Mouse (Mus musculus) pancreas, adult 10 weeks (tissue): Measurements from ENCODE around the gene Hpn. TPM values are rescaled to one million over a fixed set of nuclear protein-coding genes. Genes with fewer than 3 reads are reported as not detected.

ENCODE experiments used
- polyA plus RNA-seq: library from polyadenylated mRNA; stranded (reverse); fragments of 350-450 nt; fragmentation: Illumina TruSeq; extraction: RNeasy Lipid Tissue Mini Kit (QIAGEN cat#74804); gene quantifications from one replicate; pipeline ENCODE4 v1.2.3, GENCODE M21; 2015; ENCODE audit warnings: low read depth, low replicate concordance; ENCODE audit not compliant: insufficient read depth

The Hpn gene
- 44.6 TPM for polyA plus RNA-seq

GRCm38 (mm10) chr7:31115182-31115581, at the start of gene Hpn:
Hpn (minus strand) TSS chr7:31115290.

GRCm38 (mm10) chr7:31155296-31156033, 40.4 kb upstream of the Hpn start, which contains the start of gene Gramd1a:
Gramd1a (minus strand) TSS chr7:31155896.

GRCm38 (mm10) chr7:31126851-31127724, 12.0 kb upstream of the Hpn start, which contains the start of gene Scn1b:
Scn1b (minus strand) TSS chr7:31127003.

GRCm38 (mm10) chr7:31076492-31076891, 38.6 kb downstream of the Hpn start, which contains the start of gene Fxyd3:
Fxyd3 (minus strand) TSS chr7:31076704.

GRCm38 (mm10) chr7:31059108-31059507, 56.0 kb downstream of the Hpn start, which contains the start of gene Lgi4:
Lgi4 (plus strand) TSS chr7:31059342.

GRCm38 (mm10) chr7:31057071-31057470, 58.0 kb downstream of the Hpn start, which contains the start of gene Fxyd1:
Fxyd1 (minus strand) TSS chr7:31057199.

GRCm38 (mm10) chr7:31051321-31052021, 63.6 kb downstream of the Hpn start, which contains the start of gene Fxyd7:
Fxyd7 (minus strand) TSS chr7:31051467.

Other genes with a start within 250 kb of the Hpn start
- 0.94 TPM for gene Cd22, start 234.9 kb downstream of the Hpn start, polyA plus RNA-seq
- not detected for gene Mag, start 200.4 kb downstream of the Hpn start, polyA plus RNA-seq
- 330 TPM for gene Hamp2, start 190.6 kb downstream of the Hpn start, polyA plus RNA-seq
- not detected for gene Hamp, start 171.3 kb downstream of the Hpn start, polyA plus RNA-seq
- 32.1 TPM for gene Usf2, start 158.5 kb downstream of the Hpn start, polyA plus RNA-seq
- 15.2 TPM for gene Lsr, start 141.8 kb downstream of the Hpn start, polyA plus RNA-seq
- 3.6 TPM for gene Fam187b, start 141.5 kb downstream of the Hpn start, polyA plus RNA-seq
- 33.2 TPM for gene Fxyd5, start 72.8 kb downstream of the Hpn start, polyA plus RNA-seq
- gene Fxyd7, start 63.8 kb downstream of the Hpn start, polyA plus RNA-seq, result 1.9 TPM
- gene Fxyd1, start 58.1 kb downstream of the Hpn start, polyA plus RNA-seq, result 128 TPM
- 2.7 TPM for gene Lgi4, start 55.9 kb downstream of the Hpn start, polyA plus RNA-seq
- gene Fxyd3, start 38.6 kb downstream of the Hpn start, polyA plus RNA-seq, result 60.2 TPM
- 5.7 TPM for gene Scn1b, start 11.7 kb upstream of the Hpn start, polyA plus RNA-seq
- gene Gramd1a, start 40.6 kb upstream of the Hpn start, polyA plus RNA-seq, result 85.3 TPM
- not detected for gene Scgb2b2, start 175.2 kb upstream of the Hpn start, polyA plus RNA-seq
- gene Scgb1b2, start 176.5 kb upstream of the Hpn start, polyA plus RNA-seq, result not detected
- gene Scgb2b3, start 246.8 kb upstream of the Hpn start, polyA plus RNA-seq, result not detected